Mouse (Mus musculus): ENCODE measurements around the gene Gnao1.

GRCm38 (mm10) chr8:93938193-93938592 is 128.4 kb downstream of the Gnao1 start:
- TF ChIP-seq CTCF (IDR thresholded peaks at IDR 0.05; ENCODE audit: low read depth, low read length) (no peak), POLR2A (IDR thresholded peaks at IDR 0.05; ENCODE audit: borderline replicate concordance, low read depth, low read length) (no peak)
